Mouse (Mus musculus) inflammation-experienced regulatory T-cells, adult 6 months (primary cell): ENCODE data around the gene Ccdc146. TPM values are rescaled to one million over a fixed set of nuclear protein-coding genes. Genes with fewer than 3 reads are reported as not detected.
"Not testable (repeated sequence)": the region's sequence is repeated elsewhere in the genome, so short reads cannot be mapped to it uniquely, and the experiment has no call there.

Experiments used
- ATAC-seq: one replicate; pipeline ENCODE4 v1.8.0; 2017
- polyA plus RNA-seq, 3 experiments: library from polyadenylated mRNA; unstranded; fragments of 100-300 nt; shearing (Covaris generic); gene quantifications; one replicate each; pipeline ENCODE4 v1.2.1; 2017

Gene Ccdc146
- polyA plus RNA-seq, 3 experiments from 2014 or later, result 0.28 to 1.7 (median 0.70) TPM

- ATAC-seq, result no peak
Observed at GRCm38 (mm10) chr5:21386432-21386831, 38.0 kb downstream of the Ccdc146 start.

DNA sequence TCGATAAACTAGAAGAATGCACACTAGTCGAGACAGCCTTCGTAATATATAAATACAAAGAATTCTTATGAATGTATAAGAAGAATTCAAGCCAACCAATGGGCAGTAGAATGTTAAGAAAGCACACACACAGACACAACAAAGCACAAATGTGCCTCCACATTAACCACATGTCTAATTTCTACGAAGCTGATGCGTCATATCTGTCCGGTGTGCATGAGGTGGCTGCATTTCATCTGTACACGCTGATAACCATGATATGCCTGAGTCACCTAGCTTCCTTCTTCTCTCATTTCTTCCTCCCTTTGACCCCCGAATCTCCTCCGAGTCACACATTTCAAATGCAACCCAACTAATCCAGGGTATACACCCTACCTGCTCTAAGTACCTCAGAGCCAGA, 39.5 kb downstream of the Ccdc146 start:
- peak; percentile 72 for ATAC-seq

GRCm38 (mm10) chr5:21384252-21384960, 40.1 kb downstream of the Ccdc146 start:
- peak; percentile 47 for ATAC-seq

- no peak for ATAC-seq
Observed at GRCm38 (mm10) chr5:21383392-21384251, 40.9 kb downstream of the Ccdc146 start.

GRCm38 (mm10) chr5:21382678-21383077, 41.8 kb downstream of the Ccdc146 start:
- ATAC-seq, result no peak

- ATAC-seq, result no peak
Observed at GRCm38 (mm10) chr5:21381986-21382385, 42.5 kb downstream of the Ccdc146 start.

- peak; percentile 85 for ATAC-seq
Observed at GRCm38 (mm10) chr5:21378397-21378796, 46.1 kb downstream of the Ccdc146 start.

GRCm38 (mm10) chr5:21376935-21377334, 47.5 kb downstream of the Ccdc146 start:
- ATAC-seq, result no peak

GRCm38 (mm10) chr5:21373180-21373518, 51.3 kb downstream of the Ccdc146 start:
- no peak for ATAC-seq

GRCm38 (mm10) chr5:21372493-21373179, 51.8 kb downstream of the Ccdc146 start, which contains the start of gene Fgl2:
TSS of gene Fgl2 (plus strand) at chr5:21372642.
- ATAC-seq, result peak; percentile 47

DNA sequence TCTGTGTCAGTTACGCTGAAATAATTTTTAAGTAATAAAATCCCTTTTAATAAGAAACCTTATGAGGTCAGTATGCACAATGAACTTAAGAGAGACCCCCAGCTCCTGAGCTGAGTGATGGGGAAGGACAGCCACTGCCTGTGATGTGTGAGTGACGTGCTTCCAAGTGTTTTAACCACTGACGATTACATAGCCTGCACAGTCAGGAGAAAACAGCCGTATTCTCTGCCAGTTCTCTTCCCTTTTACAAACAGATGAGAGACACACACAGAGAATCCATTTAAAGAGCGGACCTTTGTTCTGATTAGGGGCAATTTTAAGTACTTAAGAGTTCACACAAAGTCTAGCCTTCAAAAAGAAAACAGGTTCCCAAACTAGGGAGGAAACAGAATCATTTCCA, 52.6 kb downstream of the Ccdc146 start:
- ATAC-seq, result no peak

- ATAC-seq, result peak; percentile 66
Observed at GRCm38 (mm10) chr5:21370218-21370947, 54.1 kb downstream of the Ccdc146 start.

GRCm38 (mm10) chr5:21367514-21367913, 57.0 kb downstream of the Ccdc146 start:
- no peak for ATAC-seq

GRCm38 (mm10) chr5:21366338-21367053, 58.0 kb downstream of the Ccdc146 start:
- ATAC-seq, result no peak

DNA sequence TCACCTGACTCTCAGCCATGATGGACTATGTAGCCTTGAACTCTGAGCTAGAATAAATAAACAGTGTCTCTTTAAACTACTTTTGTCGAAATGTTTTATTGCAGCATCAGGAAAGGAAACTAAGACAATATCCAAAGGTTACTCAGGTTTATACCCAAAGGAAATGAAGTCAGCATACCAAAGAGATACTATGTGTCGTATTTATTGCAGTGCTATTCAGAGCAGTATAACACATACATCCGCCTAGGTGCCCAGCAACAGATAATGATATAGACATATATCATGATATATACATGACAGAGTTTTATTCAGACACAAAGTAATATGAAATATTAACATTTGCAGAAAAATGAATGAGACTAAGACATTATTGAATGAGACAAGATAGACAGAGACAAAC, 61.1 kb downstream of the Ccdc146 start:
- no peak for ATAC-seq

GRCm38 (mm10) chr5:21358648-21359047, 65.8 kb downstream of the Ccdc146 start:
- ATAC-seq, result no peak

GRCm38 (mm10) chr5:21351678-21352077, 72.8 kb downstream of the Ccdc146 start:
- ATAC-seq, result no peak

DNA sequence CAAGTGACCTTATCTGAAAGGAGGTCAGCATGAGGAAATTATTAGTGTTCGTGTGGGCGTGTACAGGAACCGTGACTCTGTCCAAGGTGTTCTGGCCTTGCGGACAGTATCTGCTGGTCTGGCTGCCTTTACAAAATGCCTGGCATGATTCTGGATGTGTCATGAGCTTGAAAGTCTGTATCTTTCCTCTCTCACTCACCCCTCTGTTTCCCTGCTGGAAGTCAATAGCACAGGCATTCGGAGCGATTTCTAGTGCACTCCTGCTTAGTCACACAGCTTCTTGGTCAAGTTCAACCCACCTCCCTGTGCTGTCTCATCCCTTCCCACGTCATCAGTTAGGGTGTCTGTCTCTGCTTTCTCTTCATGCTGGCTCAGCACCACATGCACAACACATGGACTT, 76.1 kb downstream of the Ccdc146 start:
- ATAC-seq, result no peak

DNA sequence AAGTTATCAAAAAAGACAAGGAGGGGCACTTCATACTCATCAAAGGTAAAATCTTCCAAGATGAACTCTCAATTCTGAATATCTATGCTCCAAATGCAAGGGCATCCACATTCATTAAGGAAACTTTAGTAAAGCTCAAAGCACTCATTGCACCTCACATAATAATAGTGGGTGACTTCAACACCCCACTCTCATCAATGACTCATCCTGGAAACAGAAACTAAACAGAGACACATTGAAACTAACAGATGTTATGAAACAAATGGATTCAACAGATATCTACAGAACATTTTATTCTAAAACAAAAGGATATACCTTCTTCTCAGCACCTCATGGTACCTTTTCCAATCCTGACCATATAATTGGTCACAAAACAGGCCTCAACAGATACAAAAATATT, 82.2 kb downstream of the Ccdc146 start:
- ATAC-seq, result not testable (repeated sequence)

- ATAC-seq, result no peak
Observed at GRCm38 (mm10) chr5:21332119-21332518, 92.4 kb downstream of the Ccdc146 start.

- ATAC-seq, result no peak
Observed at GRCm38 (mm10) chr5:21331656-21332055, 92.8 kb downstream of the Ccdc146 start.
